Mouse (Mus musculus) hematopoietic multipotent progenitor cell, adult 10-12 weeks (in vitro differentiated cells): Measurements from ENCODE around the gene Moxd1. TPM values are rescaled to one million over a fixed set of nuclear protein-coding genes. Genes with fewer than 3 reads are reported as not detected.

ENCODE experiments used
- polyA plus RNA-seq: library from polyadenylated mRNA; stranded (reverse); fragments of >175 nt; gene quantifications from 2 replicates; pipeline ENCODE4 v1.2.3, GENCODE M21; 2012; ENCODE audit warnings: low replicate concordance

Moxd1 gene
- not detected in 2 replicates for polyA plus RNA-seq

DNA sequence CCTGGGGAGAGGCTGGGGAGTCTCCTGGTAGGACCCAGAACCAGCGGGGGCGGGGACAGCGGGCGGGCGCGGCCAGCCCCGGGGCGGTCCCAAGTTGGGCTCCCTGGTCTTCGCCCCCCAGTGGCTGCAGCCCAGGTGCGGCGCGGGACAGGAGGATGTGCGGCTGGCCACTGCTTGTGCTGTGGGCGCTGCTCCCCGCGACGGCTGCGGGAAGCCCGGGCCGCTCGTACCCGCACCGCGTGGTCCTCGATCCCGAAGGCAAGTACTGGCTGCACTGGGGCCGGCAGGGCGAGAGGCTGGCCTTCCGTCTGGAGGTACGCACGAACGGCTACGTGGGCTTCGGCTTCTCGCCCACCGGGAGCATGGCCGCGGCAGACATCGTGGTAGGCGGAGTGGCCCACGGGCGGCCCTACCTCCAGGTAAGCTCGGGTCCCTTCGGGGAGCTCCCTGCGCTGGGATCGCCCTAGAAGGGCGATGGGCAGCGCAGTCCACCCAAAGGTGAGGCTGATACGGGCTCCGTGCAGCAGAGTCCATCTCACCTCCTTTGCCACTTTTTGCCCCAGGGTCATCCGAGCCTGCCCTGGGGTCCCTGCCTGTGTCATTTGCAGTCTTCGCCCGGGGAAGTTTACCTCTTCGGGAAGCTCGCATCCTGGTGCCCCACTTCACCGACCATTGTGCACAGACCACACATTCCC is at the start of gene Moxd1:
TSS of gene Moxd1 (plus strand) at position 69 of the 695 bp plus-strand sequence.

Other genes starting within 250 kb of the Moxd1 start
- not detected in 2 replicates for gene Taar6, start 237.9 kb upstream of the Moxd1 start, polyA plus RNA-seq
- gene Taar7a, start 230.0 kb upstream of the Moxd1 start, polyA plus RNA-seq = not detected in 2 replicates
- not detected in 2 replicates for gene Taar7b, start 223.6 kb upstream of the Moxd1 start, polyA plus RNA-seq
- gene Taar7d, start 196.3 kb upstream of the Moxd1 start, polyA plus RNA-seq = not detected in 2 replicates
- gene Taar7e, start 185.9 kb upstream of the Moxd1 start, polyA plus RNA-seq = not detected in 2 replicates
- gene Taar7f, start 174.0 kb upstream of the Moxd1 start, polyA plus RNA-seq = not detected in 2 replicates
- gene Taar8a, start 147.0 kb upstream of the Moxd1 start, polyA plus RNA-seq = not detected in 2 replicates
- gene Taar8b, start 131.2 kb upstream of the Moxd1 start, polyA plus RNA-seq = not detected in 2 replicates
- gene Taar8c, start 121.6 kb upstream of the Moxd1 start, polyA plus RNA-seq = not detected in 2 replicates
- gene Taar9, start 114.0 kb upstream of the Moxd1 start, polyA plus RNA-seq = not detected in 2 replicates
- 149 and 409 TPM in 2 replicates for gene Stx7, start 74.2 kb upstream of the Moxd1 start, polyA plus RNA-seq